Mouse (Mus musculus) megakaryocyte, embryonic 14.5 days (primary cell): ENCODE results near the gene Bgn.

Experiments
- FLI1 ChIP-seq: IDR thresholded peaks from 2 replicates; pipeline ENCODE4 v1.6.1; 2012; ENCODE audit warnings: low read length, inconsistent platforms, mixed read lengths
- GATA1 ChIP-seq: IDR thresholded peaks from 3 replicates; pipeline ENCODE4 v1.6.1; 2012; ENCODE audit warnings: mixed read lengths, low read length, inconsistent platforms, borderline replicate concordance

- TF ChIP-seq FLI1 (no peak), GATA1 (no peak)
These were observed 42.0 kb upstream of the Bgn start for GRCm38 (mm10) chrX:73441428-73441827.
